Mouse (Mus musculus): Measurements from ENCODE around the gene Zfp652.

DNA sequence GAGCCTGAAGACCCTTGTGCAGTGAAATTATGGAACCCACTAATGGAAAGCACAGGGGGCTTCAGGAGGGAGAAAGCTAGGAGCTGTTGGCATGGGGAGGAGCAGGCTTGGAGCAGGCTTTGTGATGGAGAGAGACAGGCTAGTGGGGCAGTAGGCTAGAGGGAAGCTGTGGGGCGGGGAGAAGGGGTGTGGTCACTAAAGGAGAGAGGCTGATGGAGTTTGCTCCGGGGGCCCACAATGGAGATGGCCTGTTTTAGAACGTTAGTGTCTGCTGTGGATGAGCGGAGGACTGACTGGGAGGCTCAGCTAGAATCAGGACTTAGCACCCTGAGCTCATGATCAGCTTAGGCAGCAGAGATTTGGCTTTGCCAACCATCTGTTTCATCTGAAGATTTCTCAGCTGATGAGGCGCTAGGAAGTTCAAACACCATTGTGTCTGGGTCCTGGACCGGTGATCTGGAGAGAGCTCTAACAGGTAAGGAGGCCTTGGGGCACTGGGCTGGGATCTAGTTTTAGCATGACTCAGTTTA, 131.0 kb downstream of the Zfp652 start:
- no peak for TF ChIP-seq EP300 (IDR thresholded peaks at IDR 0.05; ENCODE audit: insufficient read depth, low read depth, low read length)
- TF ChIP-seq CTCF (IDR thresholded peaks at IDR 0.05): no peak
- no peak for TF ChIP-seq POLR2A (IDR thresholded peaks at IDR 0.05; ENCODE audit: insufficient read depth, low read depth, low read length)

Data from heart, adult 2 months (tissue).